Mouse (Mus musculus): ENCODE measurements around the gene Prdm16. TPM values are rescaled to one million over a fixed set of nuclear protein-coding genes. Genes with fewer than 3 reads are reported as not detected.

Prdm16 gene
- 2.5 and 3.7 TPM in 2 replicates for total RNA-seq (2014; fragmentation: Nextera tagmentation)
- total RNA-seq (2017) = 1.4 and 3.1 TPM in 2 replicates

DNA sequence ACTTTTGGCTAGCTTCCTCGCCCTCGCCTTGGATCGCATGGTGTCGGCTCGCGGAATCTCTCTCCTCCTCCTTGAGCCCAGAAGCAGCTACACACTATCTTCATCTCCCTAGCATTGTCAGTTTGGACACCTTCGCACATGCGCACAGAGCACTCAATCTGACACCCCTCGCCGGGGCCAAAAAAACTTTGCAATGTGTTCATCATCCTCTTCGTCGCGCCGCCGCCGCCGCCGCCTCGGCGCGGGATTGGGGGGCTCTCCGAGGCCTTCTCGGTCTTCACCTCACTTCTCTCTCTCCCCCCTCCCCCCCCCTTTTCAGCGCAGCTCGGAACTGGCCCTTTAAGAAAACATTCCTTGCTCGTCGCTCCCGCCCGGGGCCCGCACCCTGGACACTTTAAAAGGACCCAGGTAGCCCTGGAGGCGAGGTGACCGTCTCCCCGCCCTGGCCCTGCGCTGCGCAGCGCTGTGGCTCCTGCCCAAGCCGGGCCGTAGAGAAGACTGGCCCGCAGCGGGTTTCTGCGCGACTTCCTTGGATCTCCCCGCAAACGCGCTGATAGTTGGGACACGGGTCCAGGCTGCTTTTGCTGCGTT, at the start of gene Prdm16:
Gene Prdm16 (minus strand): TSS at position 153 of the 591 bp plus-strand sequence.
- no peak for ATAC-seq (replicated peaks; ENCODE audit: poor library complexity, severe bottlenecking)

GRCm38 (mm10) chr4:154683068-154683752, 46.5 kb upstream of the Prdm16 start:
- no peak for ATAC-seq (replicated peaks; ENCODE audit: poor library complexity, severe bottlenecking)

- no peak for ATAC-seq (replicated peaks; ENCODE audit: poor library complexity, severe bottlenecking)
Measured at GRCm38 (mm10) chr4:154682311-154682710, 45.6 kb upstream of the Prdm16 start.

GRCm38 (mm10) chr4:154675441-154676000, 38.8 kb upstream of the Prdm16 start:
- no peak for ATAC-seq (replicated peaks; ENCODE audit: poor library complexity, severe bottlenecking)

DNA sequence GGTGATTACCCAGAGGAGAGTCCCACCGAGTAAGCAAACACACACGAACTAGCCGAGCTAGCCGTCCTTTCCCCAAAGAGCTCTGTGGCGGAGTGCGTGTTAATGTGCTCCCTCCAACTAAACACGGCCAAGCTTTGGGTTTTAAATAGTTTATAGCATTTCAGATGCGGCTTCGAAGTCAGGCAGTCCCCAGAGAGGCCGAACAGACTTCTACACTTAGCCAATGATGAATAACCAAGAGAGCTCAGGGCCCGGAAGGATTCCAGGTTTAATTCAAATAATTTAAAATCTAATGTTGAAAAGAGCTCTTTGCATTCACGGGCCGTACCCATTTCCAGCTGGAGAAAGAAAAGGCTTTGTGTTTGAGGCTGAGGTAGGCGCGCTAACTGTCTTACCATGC, 38.3 kb upstream of the Prdm16 start:
- ATAC-seq (replicated peaks; ENCODE audit: poor library complexity, severe bottlenecking) = no peak

DNA sequence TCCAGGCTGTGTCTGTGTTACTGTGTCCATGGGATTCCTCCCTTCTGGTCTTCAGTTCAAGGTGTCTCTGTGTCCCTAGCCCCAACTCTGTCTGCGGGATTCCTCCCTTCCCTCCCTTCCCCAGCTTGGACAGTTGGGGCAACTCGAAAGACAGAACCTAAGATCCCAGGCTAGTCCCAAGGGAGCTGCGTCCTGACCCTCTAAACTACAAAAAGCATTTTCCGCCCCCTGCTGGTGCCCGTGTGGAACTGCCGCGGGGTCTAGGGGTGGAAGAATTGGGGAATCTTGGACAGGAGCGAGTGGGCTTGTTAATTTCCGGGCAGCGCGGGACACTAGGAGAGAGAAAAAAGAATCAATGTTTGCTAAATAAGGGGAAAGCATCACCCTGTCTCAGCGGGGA, 37.9 kb upstream of the Prdm16 start:
- ATAC-seq (replicated peaks; ENCODE audit: poor library complexity, severe bottlenecking) = peak; percentile 73

DNA sequence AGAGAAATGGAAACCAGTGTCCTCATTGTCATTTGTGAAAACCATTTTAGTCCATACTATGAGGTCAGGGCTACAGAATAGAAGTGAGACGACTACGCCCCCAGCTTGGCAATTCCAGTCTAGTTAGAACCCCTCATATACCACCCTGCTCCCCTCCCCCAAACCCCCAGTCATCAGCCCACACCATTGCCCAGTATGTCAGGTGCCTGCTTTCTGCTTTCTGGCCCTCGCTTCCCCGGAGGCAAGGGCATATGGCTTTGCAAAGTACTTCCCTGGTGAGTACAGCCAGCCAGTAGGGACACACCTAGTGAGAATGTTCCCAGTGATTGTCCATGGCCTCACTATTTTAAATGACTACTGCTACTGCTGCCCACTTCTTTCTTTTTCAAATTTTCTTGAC, 37.3 kb upstream of the Prdm16 start:
- ATAC-seq (replicated peaks; ENCODE audit: poor library complexity, severe bottlenecking) = no peak

- no peak for ATAC-seq (replicated peaks; ENCODE audit: poor library complexity, severe bottlenecking)
Measured at GRCm38 (mm10) chr4:154672027-154672426, 35.4 kb upstream of the Prdm16 start.

GRCm38 (mm10) chr4:154671232-154671912, 34.7 kb upstream of the Prdm16 start:
- no peak for ATAC-seq (replicated peaks; ENCODE audit: poor library complexity, severe bottlenecking)

GRCm38 (mm10) chr4:154667767-154668166, 31.1 kb upstream of the Prdm16 start, which contains the start of gene Actrt2:
Gene Actrt2 (minus strand): TSS chr4:154667867.
- no peak for ATAC-seq (replicated peaks; ENCODE audit: poor library complexity, severe bottlenecking)

GRCm38 (mm10) chr4:154662681-154663215, 26.1 kb upstream of the Prdm16 start:
- no peak for ATAC-seq (replicated peaks; ENCODE audit: poor library complexity, severe bottlenecking)

DNA sequence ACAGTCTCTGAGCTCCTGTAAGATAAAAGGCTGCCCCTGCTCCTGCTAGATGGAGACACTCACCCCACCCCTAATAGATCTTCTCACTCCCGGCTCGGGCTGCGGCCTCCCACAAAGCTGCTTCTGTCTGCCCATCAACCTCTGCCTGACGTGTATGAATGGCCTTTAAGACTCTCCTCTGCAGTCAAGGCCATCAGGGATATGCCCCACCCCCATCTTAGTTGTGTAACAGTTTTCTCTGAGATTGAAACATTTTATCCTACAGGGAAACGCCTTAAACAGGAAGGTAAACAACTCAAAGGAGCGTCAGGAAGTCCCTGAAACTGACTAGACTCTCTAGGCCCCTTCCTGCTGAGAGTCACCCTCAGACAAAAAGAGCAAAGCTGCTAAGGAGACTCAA, 24.6 kb upstream of the Prdm16 start:
- ATAC-seq (replicated peaks; ENCODE audit: poor library complexity, severe bottlenecking) = no peak

- ATAC-seq (replicated peaks; ENCODE audit: poor library complexity, severe bottlenecking) = no peak
Measured at GRCm38 (mm10) chr4:154660025-154660424, 23.4 kb upstream of the Prdm16 start.

DNA sequence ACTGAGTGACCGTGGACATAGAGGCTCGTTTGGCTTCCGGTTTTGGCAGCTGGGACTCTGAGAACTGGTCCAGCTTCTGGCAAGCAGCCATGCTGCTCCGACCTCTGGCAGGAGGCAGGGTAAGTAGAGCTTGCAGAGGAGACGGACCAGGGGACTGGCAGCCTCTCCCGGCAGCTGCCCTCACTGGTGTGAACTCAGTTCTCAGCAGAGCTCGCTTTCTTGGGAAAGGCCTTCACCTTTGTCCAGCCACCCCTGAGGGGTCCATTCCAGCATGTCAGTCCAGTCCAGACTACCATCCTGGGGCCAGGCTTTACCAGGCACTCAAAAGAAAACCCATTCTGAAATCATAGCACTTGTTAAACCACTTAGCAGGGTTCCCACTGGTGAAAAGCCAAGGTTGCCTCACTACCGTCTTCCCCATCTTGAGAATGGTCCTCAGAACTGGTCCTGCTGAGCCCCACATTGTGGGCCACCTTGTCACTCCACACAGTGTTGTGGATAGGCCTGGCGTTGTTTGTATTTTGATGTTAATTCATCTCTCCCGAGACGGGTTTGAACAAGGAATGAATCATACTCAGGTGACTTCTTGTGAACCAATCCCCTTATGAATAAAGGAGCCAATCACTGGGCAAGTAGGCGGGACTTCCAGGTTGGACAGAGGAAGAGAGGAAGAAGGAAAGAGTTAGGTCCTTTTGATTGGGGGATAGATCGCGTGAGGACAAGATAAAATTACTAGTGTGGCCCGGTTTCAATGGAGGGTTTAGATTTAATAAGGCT, 18.6 kb upstream of the Prdm16 start:
- ATAC-seq (replicated peaks; ENCODE audit: poor library complexity, severe bottlenecking) = no peak

GRCm38 (mm10) chr4:154652494-154652893, 15.8 kb upstream of the Prdm16 start:
- no peak for ATAC-seq (replicated peaks; ENCODE audit: poor library complexity, severe bottlenecking)

- no peak for ATAC-seq (replicated peaks; ENCODE audit: poor library complexity, severe bottlenecking)
Measured at GRCm38 (mm10) chr4:154649083-154649747, 12.5 kb upstream of the Prdm16 start.

GRCm38 (mm10) chr4:154642496-154642895, 5.8 kb upstream of the Prdm16 start:
- no peak for ATAC-seq (replicated peaks; ENCODE audit: poor library complexity, severe bottlenecking)

DNA sequence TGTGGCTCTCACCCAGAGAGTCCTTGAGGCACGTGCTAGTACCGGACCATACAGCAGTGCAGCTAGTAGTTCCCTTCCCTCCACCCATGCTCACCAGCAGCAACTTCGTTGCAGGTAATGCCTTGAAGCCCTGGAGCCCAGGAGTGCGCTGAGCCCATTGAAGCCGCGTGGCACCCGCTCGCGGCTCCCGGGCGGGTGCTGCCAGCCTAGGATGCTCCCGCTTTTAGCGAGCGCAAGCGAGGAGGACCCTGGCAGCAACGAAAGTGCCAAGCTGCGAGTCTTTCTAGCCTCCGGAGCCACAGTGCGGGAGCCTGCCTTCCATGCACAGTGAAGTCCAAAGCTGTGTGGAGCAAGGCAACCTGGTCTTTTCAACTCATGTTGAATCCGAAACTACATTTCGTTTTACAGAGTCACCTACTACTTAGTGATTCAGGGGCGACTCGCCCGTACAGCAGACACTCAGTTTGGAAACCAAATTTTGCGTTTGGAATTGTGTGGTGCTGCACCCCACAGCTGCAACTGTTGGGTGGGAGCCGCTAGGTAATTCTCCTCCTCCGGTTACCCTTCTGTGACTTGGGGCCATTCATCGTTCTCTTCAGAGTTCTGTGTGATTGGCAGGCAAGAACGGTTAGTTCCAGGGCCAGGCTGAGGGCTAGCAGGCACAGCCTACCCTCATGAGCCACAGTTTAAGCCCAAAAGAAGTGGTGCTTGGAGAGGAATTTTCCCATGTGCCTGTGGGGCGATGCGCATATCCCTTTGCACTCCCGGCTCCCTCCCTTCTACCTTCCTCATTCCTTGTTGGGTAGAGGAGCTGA, 4.8 kb upstream of the Prdm16 start:
- peak; percentile 28 for ATAC-seq (replicated peaks; ENCODE audit: poor library complexity, severe bottlenecking)

Measured in granulocyte monocyte progenitor cell, adult 5-6 weeks (primary cell).